8 mouse cellular contexts compared by ENCODE assay signal in the genomic region with DNA sequence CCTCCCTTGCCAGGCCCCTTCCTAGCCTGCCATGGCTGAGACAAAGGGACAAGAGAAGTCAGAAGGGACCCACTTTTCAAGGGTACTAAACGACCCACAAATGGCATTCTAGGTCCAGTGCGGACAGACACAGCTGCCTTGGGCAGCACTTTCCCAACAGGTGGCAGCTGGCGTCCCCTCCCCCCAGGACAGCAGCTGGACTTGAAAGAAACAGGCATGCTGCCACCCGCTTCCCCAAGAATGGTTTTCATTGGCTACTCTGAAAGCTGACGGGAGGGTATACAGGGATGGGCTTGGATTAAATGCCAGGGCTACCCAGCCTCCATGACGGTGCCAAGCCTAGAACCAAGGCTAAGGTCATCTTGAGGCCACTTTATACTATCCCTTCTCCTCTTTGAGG. TPM values are rescaled to one million over a fixed set of nuclear protein-coding genes. Genes with fewer than 3 reads are reported as not detected.
A peak's percentile ranks its signal among the peaks of the same experiment; 100 is the strongest.
DNase-seq lines count a peak whose midpoint lies in the region; ATAC-seq lines count a peak whose summit lies in the region.

No protein-coding gene starts in this region.

- H3K9ac ChIP-seq in neural tube, embryonic 14.5 days (replicated peaks; ENCODE audit: low read depth, low read length), result peak overlapping the region; percentile 97

- peak; percentile 64 to 86 for DNase-seq in left cerebral cortex, postnatal 14 days (ENCODE audit: low spot score in 2 of 2)
- DNase-seq in left cerebral cortex, adult 18-20 months (ENCODE audit: low spot score in 2 of 2), result no peak
- no peak for DNase-seq in embryonic facial prominence, embryonic 10.5 days (ENCODE audit: low spot score)
- peak; percentile 73 for DNase-seq in gastrocnemius, postnatal 25 days
- no peak for DNase-seq in limb, embryonic 10.5 days (ENCODE audit: low spot score)
- DNase-seq in B cell, adult 2 months, result no peak

- 69% methylated on average over 6 of the region's 6 CpGs for WGBS in embryonic facial prominence, embryonic 10.5 days
- WGBS in limb, embryonic 10.5 days, result 60% methylated on average over 6 of the region's 6 CpGs
- WGBS in neural tube, embryonic 14.5 days, result 18% methylated on average over 6 of the region's 6 CpGs

- peak overlapping the region; percentile 62 for H3K4me2 ChIP-seq in neural tube, embryonic 14.5 days (ENCODE audit: low read depth, low read length)

- no peaks in the 10 kb centered on the region for H3K9me3 ChIP-seq in embryonic facial prominence, embryonic 10.5 days
- no peaks in the 10 kb centered on the region for H3K9me3 ChIP-seq in limb, embryonic 10.5 days (replicated peaks)
- no peaks in the 10 kb centered on the region for H3K9me3 ChIP-seq in neural tube, embryonic 14.5 days (ENCODE audit: control insufficient read depth, low read length)

- H3K4me3 ChIP-seq in embryonic facial prominence, embryonic 10.5 days, result peak overlapping the region; percentile 84
- H3K4me3 ChIP-seq in limb, embryonic 10.5 days, result peak overlapping the region; percentile 98
- H3K4me3 ChIP-seq in neural tube, embryonic 14.5 days (ENCODE audit: low read depth, low read length), result peak overlapping the region; percentile 85; the same call in 1 of the 2 replicates

- intact Hi-C loops in left cerebral cortex, postnatal 14 days (cut with DNase I), result no loop called here

- no peak for ATAC-seq in neural tube, embryonic 14.5 days (ENCODE audit: low read depth)
- no peak for ATAC-seq in granulocyte monocyte progenitor cell, adult 5-6 weeks (replicated peaks; ENCODE audit: poor library complexity, severe bottlenecking)

- H3K27me3 ChIP-seq in embryonic facial prominence, embryonic 10.5 days (replicated peaks; ENCODE audit: low read depth, poor library complexity, severe bottlenecking), result peaks cover 10% of the 10 kb centered on the region
- 0 out of 2 replicates have a peak, but pooled peaks cover 4% of the 10 kb centered on the region for H3K27me3 ChIP-seq in limb, embryonic 10.5 days (ENCODE audit: low read depth, poor library complexity, severe bottlenecking)
- H3K27me3 ChIP-seq in neural tube, embryonic 14.5 days (ENCODE audit: control insufficient read depth, insufficient read depth, low read length), result no peaks in the 10 kb centered on the region

- H3K4me1 ChIP-seq in embryonic facial prominence, embryonic 10.5 days, result peaks cover 64% of the 10 kb centered on the region
- H3K4me1 ChIP-seq in limb, embryonic 10.5 days, result peaks cover 51% of the 10 kb centered on the region
- peaks cover 30% of the 10 kb centered on the region for H3K4me1 ChIP-seq in neural tube, embryonic 14.5 days (ENCODE audit: control insufficient read depth, insufficient read depth, low read length)

- peaks cover 67% of the 10 kb centered on the region for H3K36me3 ChIP-seq in embryonic facial prominence, embryonic 10.5 days (replicated peaks)
- H3K36me3 ChIP-seq in limb, embryonic 10.5 days, result peaks cover 74% of the 10 kb centered on the region
- peaks cover 44% of the 10 kb centered on the region for H3K36me3 ChIP-seq in neural tube, embryonic 14.5 days (ENCODE audit: control insufficient read depth, insufficient read depth, low read length)

- H3K27ac ChIP-seq in embryonic facial prominence, embryonic 10.5 days (replicated peaks), result peak overlapping the region; percentile 98
- H3K27ac ChIP-seq in limb, embryonic 10.5 days, result peak overlapping the region; percentile 99
- peak overlapping the region; percentile 98 for H3K27ac ChIP-seq in neural tube, embryonic 14.5 days (ENCODE audit: low read depth, low read length)

RNA-seq across cellular contexts. Expression of gene Traf4, which starts 2.9 kb away (rescaled TPM):
- 10 to 100 TPM; 20.7 to 23.3 TPM for total RNA-seq in left cerebral cortex, postnatal 14 days (2021)
- 1 to 10 TPM; 9.7 TPM for total RNA-seq in left cerebral cortex, adult 18-20 months (2021)
- polyA plus RNA-seq in embryonic facial prominence, embryonic 10.5 days (2016; fragmentation: Nextera tagmentation; extraction: Ambion mirVana), result 151 and 157 TPM in 2 replicates
- total RNA-seq in gastrocnemius, postnatal 25 days (2021), result 1 to 10 TPM; 2.9 to 4.0 TPM
- 178 and 181 TPM in 2 replicates for polyA plus RNA-seq in limb, embryonic 10.5 days (2016; fragmentation: Nextera tagmentation; extraction: Ambion mirVana)
- 56.5 and 77.9 TPM in 2 replicates for polyA plus RNA-seq in neural tube, embryonic 14.5 days (2014; fragmentation: Nextera tagmentation; extraction: Ambion mirVana)
- total RNA-seq in granulocyte monocyte progenitor cell, adult 5-6 weeks (2014; fragmentation: Nextera tagmentation), result 4.9 and 7.3 TPM in 2 replicates
- 2.8 and 3.6 TPM in 2 replicates for total RNA-seq in granulocyte monocyte progenitor cell, adult 5-6 weeks (2017)

RNA-seq across cellular contexts. Expression of gene Nek8, which starts 14.0 kb away (rescaled TPM):
- total RNA-seq in left cerebral cortex, postnatal 14 days (2021), result 1 to 10 TPM; 3.3 to 3.5 TPM
- 1 to 10 TPM; 3.2 to 3.5 TPM for total RNA-seq in left cerebral cortex, adult 18-20 months (2021)
- 13.5 and 15.3 TPM in 2 replicates for polyA plus RNA-seq in embryonic facial prominence, embryonic 10.5 days (2016; fragmentation: Nextera tagmentation; extraction: Ambion mirVana)
- total RNA-seq in gastrocnemius, postnatal 25 days (2021), result 1 to 10 TPM in 1 of 2 experiments, under 1 TPM in 1; 0.99 to 1.2 TPM
- polyA plus RNA-seq in limb, embryonic 10.5 days (2016; fragmentation: Nextera tagmentation; extraction: Ambion mirVana), result 17.3 and 19.9 TPM in 2 replicates
- 3.9 and 6.1 TPM in 2 replicates for polyA plus RNA-seq in neural tube, embryonic 14.5 days (2014; fragmentation: Nextera tagmentation; extraction: Ambion mirVana)
- total RNA-seq in granulocyte monocyte progenitor cell, adult 5-6 weeks (2014; fragmentation: Nextera tagmentation), result 3.5 and 14.4 TPM in 2 replicates
- 5.8 and 6.1 TPM in 2 replicates for total RNA-seq in granulocyte monocyte progenitor cell, adult 5-6 weeks (2017)

RNA-seq across cellular contexts. Expression of gene Tlcd1, which starts 14.0 kb away (rescaled TPM):
- 10 to 100 TPM; 27.4 to 29.6 TPM for total RNA-seq in left cerebral cortex, postnatal 14 days (2021)
- 10 to 100 TPM; 25.3 to 33.8 TPM for total RNA-seq in left cerebral cortex, adult 18-20 months (2021)
- 8.8 and 9.2 TPM in 2 replicates for polyA plus RNA-seq in embryonic facial prominence, embryonic 10.5 days (2016; fragmentation: Nextera tagmentation; extraction: Ambion mirVana)
- total RNA-seq in gastrocnemius, postnatal 25 days (2021), result 1 to 10 TPM; 1.9 to 2.4 TPM
- 10.0 and 13.1 TPM in 2 replicates for polyA plus RNA-seq in limb, embryonic 10.5 days (2016; fragmentation: Nextera tagmentation; extraction: Ambion mirVana)
- polyA plus RNA-seq in neural tube, embryonic 14.5 days (2014; fragmentation: Nextera tagmentation; extraction: Ambion mirVana), result 14.6 and 16.7 TPM in 2 replicates
- 1.1 and 3.5 TPM in 2 replicates for total RNA-seq in granulocyte monocyte progenitor cell, adult 5-6 weeks (2014; fragmentation: Nextera tagmentation)
- 2.9 and 4.1 TPM in 2 replicates for total RNA-seq in granulocyte monocyte progenitor cell, adult 5-6 weeks (2017)

RNA-seq across cellular contexts. Expression of gene Rpl23a, which starts 20.9 kb away (rescaled TPM):
- 100 to 1,000 TPM; 643 to 660 TPM for total RNA-seq in left cerebral cortex, postnatal 14 days (2021)
- 100 to 1,000 TPM; 729 to 741 TPM for total RNA-seq in left cerebral cortex, adult 18-20 months (2021)
- polyA plus RNA-seq in embryonic facial prominence, embryonic 10.5 days (2016; fragmentation: Nextera tagmentation; extraction: Ambion mirVana), result 1,123 and 1,138 TPM in 2 replicates
- total RNA-seq in gastrocnemius, postnatal 25 days (2021), result 100 to 1,000 TPM; 715 to 745 TPM
- polyA plus RNA-seq in limb, embryonic 10.5 days (2016; fragmentation: Nextera tagmentation; extraction: Ambion mirVana), result 1,157 and 1,293 TPM in 2 replicates
- polyA plus RNA-seq in neural tube, embryonic 14.5 days (2014; fragmentation: Nextera tagmentation; extraction: Ambion mirVana), result 906 and 951 TPM in 2 replicates
- total RNA-seq in granulocyte monocyte progenitor cell, adult 5-6 weeks (2014; fragmentation: Nextera tagmentation), result 5,451 and 5,560 TPM in 2 replicates
- 3,079 and 3,080 TPM in 2 replicates for total RNA-seq in granulocyte monocyte progenitor cell, adult 5-6 weeks (2017)

RNA-seq across cellular contexts. Expression of gene Rab34, which starts 25.7 kb away (rescaled TPM):
- total RNA-seq in left cerebral cortex, postnatal 14 days (2021), result 10 to 100 TPM; 32.6 to 34.5 TPM
- total RNA-seq in left cerebral cortex, adult 18-20 months (2021), result 10 to 100 TPM; 15.2 to 18.0 TPM
- 107 and 123 TPM in 2 replicates for polyA plus RNA-seq in embryonic facial prominence, embryonic 10.5 days (2016; fragmentation: Nextera tagmentation; extraction: Ambion mirVana)
- 1 to 10 TPM; 5.0 to 7.3 TPM for total RNA-seq in gastrocnemius, postnatal 25 days (2021)
- 139 and 141 TPM in 2 replicates for polyA plus RNA-seq in limb, embryonic 10.5 days (2016; fragmentation: Nextera tagmentation; extraction: Ambion mirVana)
- 61.5 and 63.9 TPM in 2 replicates for polyA plus RNA-seq in neural tube, embryonic 14.5 days (2014; fragmentation: Nextera tagmentation; extraction: Ambion mirVana)
- total RNA-seq in granulocyte monocyte progenitor cell, adult 5-6 weeks (2014; fragmentation: Nextera tagmentation), result 6.1 and 7.2 TPM in 2 replicates
- total RNA-seq in granulocyte monocyte progenitor cell, adult 5-6 weeks (2017), result 1.5 and 3.6 TPM in 2 replicates

Comparison
In these comparisons a context has a peak if more than half of its experiments do, and no peak if none do; other contexts are left out.
1. DNase-seq: peak in left cerebral cortex, postnatal 14 days (2 of 2) and gastrocnemius, postnatal 25 days (single experiment); none in left cerebral cortex, adult 18-20 months (0 of 2), embryonic facial prominence, embryonic 10.5 days (single experiment), limb, embryonic 10.5 days (single experiment) and B cell, adult 2 months (0 of 2).
2. RNA of gene Tlcd1, which starts 14.0 kb away (total RNA-seq): 25.3 to 33.8 TPM in left cerebral cortex, adult 18-20 months and 27.4 to 29.6 TPM in left cerebral cortex, postnatal 14 days; 1.1 to 4.1 TPM in granulocyte monocyte progenitor cell, adult 5-6 weeks and 1.9 to 2.4 TPM in gastrocnemius, postnatal 25 days; every median in the first group is over 4 times any median in the second.
3. Peak in every context shown above with its lines, with median percentiles within 50 percentile points of each other: H3K27ac ChIP-seq and H3K4me3 ChIP-seq.